Mouse (Mus musculus) stomach, embryonic 16.5 days (tissue): ENCODE measurements around the gene Hist1h1a. TPM values are rescaled to one million over a fixed set of nuclear protein-coding genes. Genes with fewer than 3 reads are reported as not detected.

ENCODE experiments used
- ATAC-seq: fragments of 200-750 bp; cut with Nextera tagmentation; 2 replicates; pipeline ENCODE4 v1.8.0; 2017; ENCODE audit warnings: moderate number of reproducible peaks, moderate TSS enrichment; ENCODE audit not compliant: insufficient read depth, low FRiP score
- H3K27ac ChIP-seq: fragments of 300-500 bp; sonication (generic); 2 replicates; pipeline ENCODE4 v1.5.1; 2014; ENCODE audit warnings: low read length
- H3K27me3 ChIP-seq: fragments of 300-500 bp; sonication (generic); 2 replicates; pipeline ENCODE4 v1.6.1; 2014; ENCODE audit warnings: low read length, control low read depth, mixed read lengths; ENCODE audit not compliant: control insufficient read depth, insufficient read depth
- H3K36me3 ChIP-seq: fragments of 300-500 bp; sonication (generic); 2 replicates; pipeline ENCODE4 v1.6.1; 2014; ENCODE audit warnings: low read length; ENCODE audit not compliant: control insufficient read depth, insufficient read depth
- H3K4me1 ChIP-seq: fragments of 300-500 bp; sonication (generic); 2 replicates; pipeline ENCODE4 v1.6.1; 2014; ENCODE audit warnings: low read length, control low read depth, mixed read lengths; ENCODE audit not compliant: control insufficient read depth, insufficient read depth
- H3K4me2 ChIP-seq: fragments of 300-500 bp; sonication (generic); 2 replicates; pipeline ENCODE4 v1.6.1; 2014; ENCODE audit warnings: low read depth, low read length, mixed read lengths
- H3K4me3 ChIP-seq: fragments of 300-500 bp; sonication (generic); replicated peaks from 2 replicates; pipeline ENCODE4 v1.5.1; 2014; ENCODE audit warnings: mild to moderate bottlenecking, low read length
- H3K9ac ChIP-seq: fragments of 300-500 bp; sonication (generic); 2 replicates; pipeline ENCODE4 v1.6.1; 2014; ENCODE audit warnings: low read length
- H3K9me3 ChIP-seq: fragments of 300-500 bp; sonication (generic); replicated peaks from 2 replicates; pipeline ENCODE4 v1.6.1; 2016; ENCODE audit warnings: low read length, control low read depth; ENCODE audit not compliant: control insufficient read depth
- WGBS: fragments of 180-500 bp; shearing (Covaris S2); extraction: QIAGEN DNeasy Blood & Tissue Kit; methylation state at CpG from one replicate; pipeline ENCODE4 v1.1.7; 2014; 5-methylcytosine and 5-hydroxymethylcytosine counted together
- polyA plus RNA-seq: library from polyadenylated mRNA; unstranded; fragments of >200 nt; fragmentation: Nextera tagmentation; extraction: Ambion mirVana; gene quantifications from 2 replicates; pipeline ENCODE4 v1.2.1, GENCODE M21; 2015

Gene Hist1h1a
- polyA plus RNA-seq, 1 experiment from 2014 or later: 1.3 TPM

DNA sequence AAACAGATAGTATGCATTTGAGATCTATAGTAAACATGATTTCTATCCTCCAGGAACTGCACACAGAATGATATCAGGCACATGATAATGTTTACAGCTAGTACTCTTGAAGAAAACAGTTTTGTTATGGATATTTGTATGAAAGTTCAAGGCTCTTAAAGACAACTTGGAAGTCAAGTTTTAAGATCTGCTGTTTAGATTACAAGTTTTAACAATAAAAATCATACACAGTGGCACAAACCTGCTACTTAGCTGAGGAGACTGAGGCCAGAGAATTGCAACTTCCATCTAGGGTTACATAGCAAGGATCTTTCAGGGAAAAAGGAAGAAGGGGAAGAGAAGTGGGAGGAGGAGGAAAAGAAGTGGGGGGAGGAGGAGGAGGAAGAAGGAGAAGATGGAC lies 8.5 kb upstream of the Hist1h1a start:
- Histone ChIP-seq H3K4me3 (no peak overlapping the region), H3K9ac (no peak overlapping the region), H3K4me2 (no peak overlapping the region), H3K9me3 (no peaks in the 10 kb centered on the region), H3K36me3 (no peaks in the 10 kb centered on the region), H3K27ac (no peak overlapping the region), H3K4me1 (peaks cover 5% of the 10 kb centered on the region), H3K27me3 (no peaks in the 10 kb centered on the region)
- ATAC-seq: no peak

- Histone ChIP-seq H3K27me3 (no peaks in the 10 kb centered on the region), H3K9ac (peak within 1 kb of the TSS; percentile 71), H3K9me3 (no peaks in the 10 kb centered on the region), H3K4me1 (peaks cover 5% of the 10 kb centered on the region), H3K36me3 (no peaks in the 10 kb centered on the region), H3K27ac (peak within 1 kb of the TSS; percentile 91), H3K4me2 (peak within 1 kb of the TSS; percentile 74), H3K4me3 (peak within 1 kb of the TSS; percentile 47)
- peak; percentile 80 for ATAC-seq
- under 1% methylated on average over 19 of the region's 22 CpGs for WGBS
Measured at GRCm38 (mm10) chr13:23756790-23757189, 6.7 kb upstream of the Hist1h1a start, which contains the start of gene Hist1h4b. TSS of gene Hist1h4b (plus strand) at chr13:23757013.

DNA sequence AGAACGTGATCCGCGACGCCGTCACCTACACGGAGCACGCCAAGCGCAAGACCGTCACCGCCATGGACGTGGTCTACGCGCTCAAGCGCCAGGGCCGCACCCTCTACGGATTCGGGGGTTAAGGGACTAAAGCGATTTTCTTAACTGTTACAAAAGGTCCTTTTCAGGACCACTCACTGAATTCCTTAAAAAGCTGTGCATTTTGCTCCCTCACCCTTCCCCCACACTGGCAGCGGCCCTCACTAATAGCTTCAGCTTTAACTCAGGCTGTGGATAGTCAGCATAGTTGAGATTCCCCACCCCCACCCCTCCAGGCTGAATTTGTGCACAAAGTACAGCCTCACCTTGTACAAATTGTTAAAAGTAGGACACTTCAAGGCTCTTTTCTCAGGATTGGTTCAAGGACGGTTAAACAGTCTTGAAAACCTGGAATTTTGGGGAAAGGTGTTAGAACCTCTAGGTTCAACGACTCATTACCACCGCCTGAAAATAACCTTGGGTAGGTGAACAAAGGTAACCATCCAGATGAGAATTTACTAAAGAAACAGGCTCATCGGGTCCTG lies 6.2 kb upstream of the Hist1h1a start:
- peak overlapping the region; percentile 91 for H3K27ac ChIP-seq
- H3K4me1 ChIP-seq: peaks cover 5% of the 10 kb centered on the region
- H3K9ac ChIP-seq: peak overlapping the region; percentile 71
- H3K4me2 ChIP-seq: peak overlapping the region; percentile 74
- H3K36me3 ChIP-seq: no peaks in the 10 kb centered on the region
- H3K4me3 ChIP-seq: peak overlapping the region; percentile 47
- ATAC-seq: no peak
- H3K27me3 ChIP-seq: no peaks in the 10 kb centered on the region
- 2% methylated on average over 15 of the region's 23 CpGs for WGBS
- H3K9me3 ChIP-seq: no peaks in the 10 kb centered on the region

- Histone ChIP-seq H3K27me3 (no peaks in the 10 kb centered on the region), H3K4me3 (no peak overlapping the region), H3K9ac (no peak overlapping the region), H3K27ac (no peak overlapping the region), H3K4me2 (no peak overlapping the region), H3K9me3 (no peaks in the 10 kb centered on the region), H3K36me3 (no peaks in the 10 kb centered on the region), H3K4me1 (peaks cover 7% of the 10 kb centered on the region)
- 34% methylated on average over 3 of the region's 3 CpGs for WGBS
- ATAC-seq: no peak
Measured at GRCm38 (mm10) chr13:23757921-23758320, 5.5 kb upstream of the Hist1h1a start.

GRCm38 (mm10) chr13:23759251-23759771 lies 4.2 kb upstream of the Hist1h1a start:
- no peaks in the 10 kb centered on the region for H3K9me3 ChIP-seq
- WGBS: 77% methylated on average over 3 of the region's 3 CpGs
- no peak overlapping the region for H3K4me2 ChIP-seq
- H3K9ac ChIP-seq: no peak overlapping the region
- H3K4me3 ChIP-seq: no peak overlapping the region
- no peaks in the 10 kb centered on the region for H3K36me3 ChIP-seq
- H3K27me3 ChIP-seq: no peaks in the 10 kb centered on the region
- no peak for ATAC-seq
- H3K27ac ChIP-seq: no peak overlapping the region
- H3K4me1 ChIP-seq: peaks cover 16% of the 10 kb centered on the region

DNA sequence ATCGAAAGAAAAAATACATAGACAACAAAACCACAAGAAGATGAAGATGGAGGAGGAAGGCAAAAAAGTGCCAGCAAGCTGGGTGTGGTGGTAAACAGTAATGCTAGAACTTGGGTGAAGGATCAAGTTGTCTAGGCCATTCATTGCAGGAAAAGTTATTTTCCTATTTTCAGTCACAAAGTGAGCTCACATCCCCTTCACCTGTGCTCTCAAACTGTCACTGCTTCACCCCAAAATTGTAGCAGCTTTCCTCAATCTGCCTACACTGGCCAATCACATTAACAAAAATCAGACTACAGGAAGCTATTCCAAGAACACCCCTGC lies 3.6 kb upstream of the Hist1h1a start:
- 68% methylated on average over 1 of the region's 1 CpGs for WGBS
- Histone ChIP-seq H3K27ac (peak overlapping the region; percentile 87), H3K9ac (peak overlapping the region; percentile 70; the same call in 1 of the 2 replicates)

DNA sequence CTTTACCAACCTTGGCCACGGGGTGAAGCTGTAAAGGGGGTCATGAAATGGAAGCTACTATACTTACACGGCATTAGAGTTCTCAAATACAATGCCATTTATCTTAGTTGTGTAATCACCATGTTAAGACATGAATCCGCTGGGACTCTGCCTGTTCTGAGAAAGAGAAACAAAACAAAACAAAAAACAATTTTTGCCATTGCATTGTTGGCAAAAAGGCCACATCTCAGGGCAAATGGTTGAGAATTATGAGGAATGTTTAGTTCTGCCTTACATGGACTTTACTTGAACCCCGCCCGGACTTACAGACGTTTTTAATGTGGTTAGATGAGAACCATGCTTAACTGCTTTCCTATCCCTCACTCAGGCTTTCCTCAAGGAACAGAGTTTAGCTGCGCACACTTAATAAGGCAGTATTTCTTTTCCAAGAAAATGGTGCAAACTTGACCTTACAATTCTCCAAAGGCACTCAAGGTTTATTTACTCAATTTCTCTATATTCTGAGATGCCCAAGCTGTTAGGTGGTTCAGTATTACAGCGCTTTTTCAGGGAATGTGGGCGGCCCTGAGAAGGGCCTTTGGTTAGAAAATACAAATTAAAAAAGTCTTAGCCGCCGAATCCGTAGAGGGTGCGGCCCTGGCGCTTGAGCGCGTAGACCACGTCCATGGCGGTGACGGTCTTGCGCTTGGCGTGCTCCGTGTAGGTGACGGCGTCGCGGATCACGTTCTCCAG lies 3.1 kb upstream of the Hist1h1a start:
- Histone ChIP-seq H3K9ac (peak overlapping the region; percentile 70), H3K27me3 (no peaks in the 10 kb centered on the region), H3K36me3 (no peaks in the 10 kb centered on the region), H3K27ac (peak overlapping the region; percentile 87), H3K4me1 (peaks cover 18% of the 10 kb centered on the region), H3K9me3 (no peaks in the 10 kb centered on the region), H3K4me3 (peak overlapping the region; percentile 59), H3K4me2 (peak overlapping the region; percentile 75)
- ATAC-seq: no peak
- 2% methylated on average over 21 of the region's 27 CpGs for WGBS

More for the DNA sequence above, 3.6 kb upstream of the Hist1h1a start:
- H3K4me3 ChIP-seq: peak overlapping the region; percentile 59
- no peaks in the 10 kb centered on the region for H3K9me3 ChIP-seq
- H3K36me3 ChIP-seq: no peaks in the 10 kb centered on the region
- ATAC-seq: no peak
- no peaks in the 10 kb centered on the region for H3K27me3 ChIP-seq
- peaks cover 18% of the 10 kb centered on the region for H3K4me1 ChIP-seq
- peak overlapping the region; percentile 75 for H3K4me2 ChIP-seq

DNA sequence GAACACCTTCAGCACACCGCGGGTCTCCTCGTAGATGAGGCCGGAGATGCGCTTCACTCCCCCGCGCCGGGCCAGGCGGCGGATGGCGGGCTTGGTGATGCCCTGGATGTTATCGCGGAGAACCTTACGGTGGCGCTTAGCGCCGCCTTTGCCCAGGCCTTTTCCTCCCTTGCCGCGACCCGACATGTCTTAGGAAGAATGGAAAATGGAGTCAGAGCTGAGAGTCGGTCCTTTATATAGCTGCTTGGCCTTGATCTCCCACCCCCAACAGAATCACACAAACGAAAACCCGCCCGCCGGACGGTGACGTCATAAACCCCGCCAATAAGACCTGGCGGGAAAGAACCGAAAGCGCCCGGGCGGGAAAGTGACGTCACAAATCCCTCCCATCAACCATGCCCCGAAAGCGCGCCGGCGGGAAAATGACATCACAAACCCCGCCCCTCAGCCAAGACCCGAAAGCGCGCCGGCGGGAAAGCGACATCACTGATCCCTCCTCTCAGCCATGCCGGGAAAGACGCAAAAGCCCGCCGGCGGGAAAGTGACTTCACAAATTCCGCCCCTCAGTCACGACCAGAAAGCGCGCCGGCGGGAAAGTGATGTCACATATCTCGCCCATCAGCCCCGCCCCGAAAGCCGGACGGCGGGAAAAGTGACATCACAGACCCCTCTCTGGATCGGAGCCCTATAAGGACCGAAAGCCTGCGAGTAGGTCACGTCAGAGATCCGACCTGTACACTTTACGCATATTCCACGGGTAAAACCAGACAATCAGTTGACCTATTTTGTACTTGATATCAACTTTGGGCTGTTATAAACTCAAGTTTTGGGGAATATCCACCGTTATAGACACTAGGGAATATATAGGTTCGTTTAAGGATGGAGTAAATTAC lies 2.2 kb upstream of the Hist1h1a start, which contains the start of gene Hist1h4a:
TSS of gene Hist1h4a (minus strand) at position 259 of the 893 bp plus-strand sequence.
- peak within 1 kb of the TSS; percentile 98 for H3K27ac ChIP-seq
- ATAC-seq: peak; percentile 79
- peaks cover 18% of the 10 kb centered on the region for H3K4me1 ChIP-seq
- H3K36me3 ChIP-seq: no peaks in the 10 kb centered on the region
- peak within 1 kb of the TSS; percentile 75 for H3K4me2 ChIP-seq
- H3K9me3 ChIP-seq: no peaks in the 10 kb centered on the region
- no peaks in the 10 kb centered on the region for H3K27me3 ChIP-seq
- under 1% methylated on average over 65 of the region's 72 CpGs for WGBS
- H3K9ac ChIP-seq: peak within 1 kb of the TSS; percentile 70
- peak within 1 kb of the TSS; percentile 59 for H3K4me3 ChIP-seq
